Comparison of ENCODE assay signal across 30 mouse cellular contexts in the genomic region with DNA sequence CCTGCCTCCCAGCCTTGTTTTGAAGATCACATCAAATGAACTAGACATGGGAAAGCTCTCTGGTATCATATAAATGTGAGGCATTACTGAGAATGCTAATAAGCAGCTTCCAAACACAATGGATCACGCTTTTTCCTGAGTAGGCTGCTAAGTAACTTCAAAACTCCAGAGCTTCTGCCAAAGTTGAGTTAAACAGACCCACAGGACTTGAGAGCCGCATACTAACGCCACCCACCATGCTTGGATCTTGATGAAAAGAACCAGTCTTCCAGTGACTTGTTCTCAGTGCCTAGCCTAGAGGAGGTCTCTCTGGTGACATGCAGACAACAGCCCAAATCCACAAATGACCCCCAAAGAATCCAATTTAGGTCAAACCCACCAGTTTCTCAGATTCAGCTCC. TPM values are rescaled to one million over a fixed set of nuclear protein-coding genes. Genes with fewer than 3 reads are reported as not detected.
DNase-seq lines count a peak whose midpoint lies in the region; ATAC-seq and TF ChIP-seq lines count a peak whose summit lies in the region.
"Had no signal": no experiment of that assay in that cellular context is flagged by ENCODE, and none has a peak within 500 bp of the region (broad histone marks: within the 10 kb centered on the region; RNA-seq: fewer than 3 reads in every experiment).

No protein-coding gene starts in this region.

- no peak for ATAC-seq in embryonic facial prominence, embryonic 13.5 days (ENCODE audit: insufficient number of reproducible peaks, insufficient read depth, low FRiP score, low TSS enrichment, low read depth)
- ATAC-seq in hindbrain, postnatal 0 days: peak; percentile 79
- no peak for ATAC-seq in hindbrain, embryonic 13.5 days (ENCODE audit: low FRiP score)
- ATAC-seq in limb, embryonic 11.5 days (ENCODE audit: insufficient number of reproducible peaks, low FRiP score, low TSS enrichment, low read depth): no peak
- ATAC-seq: forebrain, embryonic 15.5 days; intestine, embryonic 16.5 days had no signal

- no peak overlapping the region for H3K4me3 ChIP-seq in embryonic facial prominence, embryonic 13.5 days
- no peak overlapping the region for H3K4me3 ChIP-seq in embryonic facial prominence, embryonic 10.5 days
- no peak overlapping the region for H3K4me3 ChIP-seq in hindbrain, postnatal 0 days (ENCODE audit: low read length)
- H3K4me3 ChIP-seq in hindbrain, embryonic 13.5 days: no peak overlapping the region
- H3K4me3 ChIP-seq in limb, embryonic 11.5 days (ENCODE audit: low read depth, low read length): no peak overlapping the region
- H3K4me3 ChIP-seq: forebrain, embryonic 15.5 days; heart, embryonic 15.5 days; hindbrain, embryonic 15.5 days; myocyte; neural tube, embryonic 13.5 days; stomach, embryonic 15.5 days had no signal

- 0 out of 2 replicates have a peak overlapping the region, but pooled peaks have one; percentile 14 for H3K27ac ChIP-seq in embryonic facial prominence, embryonic 13.5 days
- no peak overlapping the region for H3K27ac ChIP-seq in embryonic facial prominence, embryonic 10.5 days (replicated peaks)
- H3K27ac ChIP-seq in hindbrain, postnatal 0 days: peak overlapping the region; percentile 70; the same call in 1 of the 2 replicates
- no peak overlapping the region for H3K27ac ChIP-seq in hindbrain, embryonic 13.5 days
- peak overlapping the region; percentile 49; the same call in 1 of the 2 replicates for H3K27ac ChIP-seq in limb, embryonic 11.5 days (replicated peaks; ENCODE audit: low read depth, low read length)
- H3K27ac ChIP-seq: forebrain, embryonic 15.5 days; heart, embryonic 15.5 days; hindbrain, embryonic 15.5 days; neural tube, embryonic 13.5 days; stomach, embryonic 15.5 days had no signal

- TF ChIP-seq CTCF in hindbrain, postnatal 0 days (IDR thresholded peaks at IDR 0.05; ENCODE audit: low read depth): no peak

- H3K27me3 ChIP-seq in embryonic facial prominence, embryonic 13.5 days: no peaks in the 10 kb centered on the region
- H3K27me3 ChIP-seq in embryonic facial prominence, embryonic 10.5 days (replicated peaks; ENCODE audit: low read depth, poor library complexity, severe bottlenecking): no peaks in the 10 kb centered on the region
- no peaks in the 10 kb centered on the region for H3K27me3 ChIP-seq in hindbrain, postnatal 0 days (ENCODE audit: insufficient read depth, low read length)
- H3K27me3 ChIP-seq in hindbrain, embryonic 13.5 days: no peaks in the 10 kb centered on the region
- no peaks in the 10 kb centered on the region for H3K27me3 ChIP-seq in limb, embryonic 11.5 days (ENCODE audit: control insufficient read depth, insufficient read depth, low read length)
- H3K27me3 ChIP-seq: forebrain, embryonic 15.5 days; heart, embryonic 15.5 days; hindbrain, embryonic 15.5 days; neural tube, embryonic 13.5 days; stomach, embryonic 15.5 days had no signal

- no peaks in the 10 kb centered on the region for H3K9me3 ChIP-seq in embryonic facial prominence, embryonic 13.5 days
- no peaks in the 10 kb centered on the region for H3K9me3 ChIP-seq in embryonic facial prominence, embryonic 10.5 days
- no peaks in the 10 kb centered on the region for H3K9me3 ChIP-seq in hindbrain, postnatal 0 days (ENCODE audit: low read length)
- no peaks in the 10 kb centered on the region for H3K9me3 ChIP-seq in hindbrain, embryonic 13.5 days
- H3K9me3 ChIP-seq in limb, embryonic 11.5 days (ENCODE audit: control insufficient read depth, low read length): no peaks in the 10 kb centered on the region
- H3K9me3 ChIP-seq: forebrain, embryonic 15.5 days; heart, embryonic 15.5 days; hindbrain, embryonic 15.5 days; neural tube, embryonic 13.5 days; stomach, embryonic 15.5 days had no signal

- 59% methylated on average over 3 of the region's 3 CpGs for WGBS in embryonic facial prominence, embryonic 13.5 days
- 71% methylated on average over 3 of the region's 3 CpGs for WGBS in embryonic facial prominence, embryonic 10.5 days
- 23% methylated on average over 3 of the region's 3 CpGs for WGBS in hindbrain, postnatal 0 days
- WGBS in hindbrain, embryonic 13.5 days: 57% methylated on average over 3 of the region's 3 CpGs
- 55% methylated on average over 3 of the region's 3 CpGs for WGBS in limb, embryonic 11.5 days

- peaks cover 38% of the 10 kb centered on the region for H3K4me1 ChIP-seq in embryonic facial prominence, embryonic 13.5 days
- H3K4me1 ChIP-seq in embryonic facial prominence, embryonic 10.5 days: peaks cover 29% of the 10 kb centered on the region
- H3K4me1 ChIP-seq in hindbrain, postnatal 0 days (ENCODE audit: insufficient read depth, low read length): no peaks in the 10 kb centered on the region
- H3K4me1 ChIP-seq in hindbrain, embryonic 13.5 days (replicated peaks): peaks cover 24% of the 10 kb centered on the region
- peaks cover 16% of the 10 kb centered on the region for H3K4me1 ChIP-seq in limb, embryonic 11.5 days (ENCODE audit: control insufficient read depth, insufficient read depth, low read length)

- no peak overlapping the region for H3K9ac ChIP-seq in embryonic facial prominence, embryonic 13.5 days
- H3K9ac ChIP-seq in hindbrain, postnatal 0 days (replicated peaks; ENCODE audit: low read length): no peak overlapping the region
- H3K9ac ChIP-seq in hindbrain, embryonic 13.5 days: no peak overlapping the region
- no peak overlapping the region for H3K9ac ChIP-seq in limb, embryonic 11.5 days (ENCODE audit: low read length)
- H3K9ac ChIP-seq: forebrain, embryonic 15.5 days; heart, embryonic 15.5 days; hindbrain, embryonic 15.5 days; neural tube, embryonic 13.5 days; stomach, embryonic 15.5 days had no signal

- H3K36me3 ChIP-seq in embryonic facial prominence, embryonic 13.5 days: no peaks in the 10 kb centered on the region
- H3K36me3 ChIP-seq in embryonic facial prominence, embryonic 10.5 days (replicated peaks): no peaks in the 10 kb centered on the region
- no peaks in the 10 kb centered on the region for H3K36me3 ChIP-seq in hindbrain, postnatal 0 days (ENCODE audit: insufficient read depth, low read length)
- no peaks in the 10 kb centered on the region for H3K36me3 ChIP-seq in hindbrain, embryonic 13.5 days
- no peaks in the 10 kb centered on the region for H3K36me3 ChIP-seq in limb, embryonic 11.5 days (ENCODE audit: control insufficient read depth, insufficient read depth, low read length)
- H3K36me3 ChIP-seq: forebrain, embryonic 15.5 days; heart, embryonic 15.5 days; hindbrain, embryonic 15.5 days; neural tube, embryonic 13.5 days; stomach, embryonic 15.5 days had no signal

- DNase-seq in embryonic facial prominence, embryonic 10.5 days (ENCODE audit: low spot score): no peak
- peak; percentile 71 for DNase-seq in hindbrain, postnatal 0 days (ENCODE audit: low spot score)
- DNase-seq in limb, embryonic 11.5 days (ENCODE audit: low spot score): no peak
- peak; percentile 6 for DNase-seq in telencephalon, adult 2 months (ENCODE audit: low read depth, low spot score)
- no peak for DNase-seq in adrenal gland, postnatal 25 days
- DNase-seq: adrenal gland, postnatal 14 days; cerebellum, adult 11-12 months; cerebellum, postnatal 14 days; heart, postnatal 36 days; kidney, adult 9 months; kidney, postnatal 14 days; lung, postnatal 4 days; right cerebral cortex, adult 18-20 months; right cerebral cortex, postnatal 4 days; thymus, adult 18-20 months; thymus, postnatal 36 days had no signal

- no peak overlapping the region for H3K4me2 ChIP-seq in embryonic facial prominence, embryonic 13.5 days
- H3K4me2 ChIP-seq in hindbrain, postnatal 0 days (ENCODE audit: low read depth, low read length): no peak overlapping the region
- no peak overlapping the region for H3K4me2 ChIP-seq in hindbrain, embryonic 13.5 days
- H3K4me2 ChIP-seq in limb, embryonic 11.5 days (ENCODE audit: low read depth, severe bottlenecking): no peak overlapping the region
- H3K4me2 ChIP-seq: forebrain, embryonic 15.5 days; heart, embryonic 15.5 days; hindbrain, embryonic 15.5 days; neural tube, embryonic 13.5 days; stomach, embryonic 15.5 days had no signal

RNA-seq across cellular contexts. Expression of a gene that starts 9.5 kb away (rescaled TPM):
- 51.3 and 60.6 TPM in 2 replicates for polyA plus RNA-seq in embryonic facial prominence, embryonic 13.5 days (2015; fragmentation: Nextera tagmentation; extraction: Ambion mirVana)
- polyA plus RNA-seq in embryonic facial prominence, embryonic 10.5 days (2016; fragmentation: Nextera tagmentation; extraction: Ambion mirVana): 52.9 and 58.5 TPM in 2 replicates
- 26.2 and 35.1 TPM in 2 replicates for total RNA-seq in hindbrain, postnatal 0 days (2014; rRNA removed)
- 50.2 and 53.1 TPM in 2 replicates for polyA plus RNA-seq in hindbrain, postnatal 0 days (2015; fragmentation: Nextera tagmentation; extraction: Ambion mirVana)
- polyA plus RNA-seq in hindbrain, embryonic 13.5 days (2015; fragmentation: Nextera tagmentation; extraction: Ambion mirVana): 57.5 and 59.7 TPM in 2 replicates
- 52.6 and 55.0 TPM in 2 replicates for polyA plus RNA-seq in limb, embryonic 11.5 days (2014; fragmentation: Nextera tagmentation; extraction: Ambion mirVana)
- total RNA-seq in adrenal gland, postnatal 25 days (2021): 42.3 and 45.0 TPM in 2 replicates

RNA-seq across cellular contexts. Expression of a gene that starts 9.7 kb away (rescaled TPM):
- polyA plus RNA-seq in embryonic facial prominence, embryonic 13.5 days (2015; fragmentation: Nextera tagmentation; extraction: Ambion mirVana): 25.3 and 31.1 TPM in 2 replicates
- polyA plus RNA-seq in embryonic facial prominence, embryonic 10.5 days (2016; fragmentation: Nextera tagmentation; extraction: Ambion mirVana): 25.2 and 25.4 TPM in 2 replicates
- 3.0 and 7.1 TPM in 2 replicates for total RNA-seq in hindbrain, postnatal 0 days (2014; rRNA removed)
- polyA plus RNA-seq in hindbrain, postnatal 0 days (2015; fragmentation: Nextera tagmentation; extraction: Ambion mirVana): 20.3 and 21.9 TPM in 2 replicates
- 25.0 and 27.3 TPM in 2 replicates for polyA plus RNA-seq in hindbrain, embryonic 13.5 days (2015; fragmentation: Nextera tagmentation; extraction: Ambion mirVana)
- polyA plus RNA-seq in limb, embryonic 11.5 days (2014; fragmentation: Nextera tagmentation; extraction: Ambion mirVana): 28.7 and 29.0 TPM in 2 replicates
- total RNA-seq in adrenal gland, postnatal 25 days (2021): 18.0 and 18.4 TPM in 2 replicates

RNA-seq across cellular contexts. Expression of a gene that starts 24.6 kb away (rescaled TPM):
- polyA plus RNA-seq in embryonic facial prominence, embryonic 13.5 days (2015; fragmentation: Nextera tagmentation; extraction: Ambion mirVana): 0.78 and 1.0 TPM in 2 replicates
- polyA plus RNA-seq in embryonic facial prominence, embryonic 10.5 days (2016; fragmentation: Nextera tagmentation; extraction: Ambion mirVana): 0.77 and 1.0 TPM in 2 replicates
- total RNA-seq in hindbrain, postnatal 0 days (2014; rRNA removed): 0.36 TPM in 1 of 2 replicates, not detected in the other
- polyA plus RNA-seq in hindbrain, postnatal 0 days (2015; fragmentation: Nextera tagmentation; extraction: Ambion mirVana): 0.28 and 0.29 TPM in 2 replicates
- polyA plus RNA-seq in hindbrain, embryonic 13.5 days (2015; fragmentation: Nextera tagmentation; extraction: Ambion mirVana): 0.75 and 0.96 TPM in 2 replicates
- 0.35 and 0.44 TPM in 2 replicates for polyA plus RNA-seq in limb, embryonic 11.5 days (2014; fragmentation: Nextera tagmentation; extraction: Ambion mirVana)
- 0.30 TPM in 1 of 2 replicates, not detected in the other for total RNA-seq in adrenal gland, postnatal 25 days (2021)
- total RNA-seq: gastrocnemius, adult 18-20 months; heart, postnatal 36 days; layer of hippocampus, adult 18-20 months; layer of hippocampus, postnatal 14 days; liver, adult 2 months had no signal
- polyA plus RNA-seq: liver, adult 2 months had no signal

RNA-seq across cellular contexts. Expression of a gene that starts 30.8 kb away (rescaled TPM):
- 0.28 and 0.47 TPM in 2 replicates for polyA plus RNA-seq in embryonic facial prominence, embryonic 13.5 days (2015; fragmentation: Nextera tagmentation; extraction: Ambion mirVana)
- polyA plus RNA-seq in embryonic facial prominence, embryonic 10.5 days (2016; fragmentation: Nextera tagmentation; extraction: Ambion mirVana): 0.20 TPM in 2 replicates
- total RNA-seq in hindbrain, postnatal 0 days (2014; rRNA removed): not detected in 2 replicates
- not detected in 2 replicates for polyA plus RNA-seq in hindbrain, postnatal 0 days (2015; fragmentation: Nextera tagmentation; extraction: Ambion mirVana)
- not detected in 2 replicates for polyA plus RNA-seq in hindbrain, embryonic 13.5 days (2015; fragmentation: Nextera tagmentation; extraction: Ambion mirVana)
- 0.20 TPM in 1 of 2 replicates, not detected in the other for polyA plus RNA-seq in limb, embryonic 11.5 days (2014; fragmentation: Nextera tagmentation; extraction: Ambion mirVana)
- not detected in 2 replicates for total RNA-seq in adrenal gland, postnatal 25 days (2021)
- total RNA-seq: adrenal gland, postnatal 14 days; gastrocnemius, adult 18-20 months; heart, postnatal 36 days; layer of hippocampus, adult 18-20 months; layer of hippocampus, postnatal 14 days; liver, adult 2 months had no signal
- polyA plus RNA-seq: forebrain, embryonic 15.5 days; heart, embryonic 15.5 days; hindbrain, embryonic 15.5 days; liver, embryonic 16.5 days; neural tube, embryonic 13.5 days had no signal

RNA-seq across cellular contexts. Expression of a gene that starts 31.4 kb away (rescaled TPM):
- polyA plus RNA-seq in embryonic facial prominence, embryonic 13.5 days (2015; fragmentation: Nextera tagmentation; extraction: Ambion mirVana): 3.2 and 4.7 TPM in 2 replicates
- polyA plus RNA-seq in embryonic facial prominence, embryonic 10.5 days (2016; fragmentation: Nextera tagmentation; extraction: Ambion mirVana): 5.3 and 6.1 TPM in 2 replicates
- total RNA-seq in hindbrain, postnatal 0 days (2014; rRNA removed): 9.8 and 17.7 TPM in 2 replicates
- polyA plus RNA-seq in hindbrain, postnatal 0 days (2015; fragmentation: Nextera tagmentation; extraction: Ambion mirVana): 16.8 and 19.2 TPM in 2 replicates
- 9.3 and 14.7 TPM in 2 replicates for polyA plus RNA-seq in hindbrain, embryonic 13.5 days (2015; fragmentation: Nextera tagmentation; extraction: Ambion mirVana)
- polyA plus RNA-seq in limb, embryonic 11.5 days (2014; fragmentation: Nextera tagmentation; extraction: Ambion mirVana): 6.7 and 7.3 TPM in 2 replicates
- total RNA-seq in adrenal gland, postnatal 25 days (2021): 11.0 and 14.9 TPM in 2 replicates
- total RNA-seq: layer of hippocampus, postnatal 14 days had no signal

Comparison
In these comparisons a context has a peak if more than half of its experiments do, and no peak if none do; other contexts are left out.
1. H3K27ac ChIP-seq: peak in embryonic facial prominence, embryonic 13.5 days (single experiment), hindbrain, postnatal 0 days (single experiment) and limb, embryonic 11.5 days (single experiment); none in embryonic facial prominence, embryonic 10.5 days (single experiment) and hindbrain, embryonic 13.5 days (single experiment).
2. DNase-seq: peak in hindbrain, postnatal 0 days (single experiment) and telencephalon, adult 2 months (single experiment); none in embryonic facial prominence, embryonic 10.5 days (single experiment), limb, embryonic 11.5 days (single experiment) and adrenal gland, postnatal 25 days (single experiment).